Mouse (Mus musculus): ENCODE measurements around the gene Tomt. TPM values are rescaled to one million over a fixed set of nuclear protein-coding genes. Genes with fewer than 3 reads are reported as not detected.
A peak's percentile ranks its signal among the peaks of the same experiment; 100 is the strongest.

Gene Tomt
- polyA plus RNA-seq, 1 experiment from 2014 or later, result 0.61 TPM

DNA sequence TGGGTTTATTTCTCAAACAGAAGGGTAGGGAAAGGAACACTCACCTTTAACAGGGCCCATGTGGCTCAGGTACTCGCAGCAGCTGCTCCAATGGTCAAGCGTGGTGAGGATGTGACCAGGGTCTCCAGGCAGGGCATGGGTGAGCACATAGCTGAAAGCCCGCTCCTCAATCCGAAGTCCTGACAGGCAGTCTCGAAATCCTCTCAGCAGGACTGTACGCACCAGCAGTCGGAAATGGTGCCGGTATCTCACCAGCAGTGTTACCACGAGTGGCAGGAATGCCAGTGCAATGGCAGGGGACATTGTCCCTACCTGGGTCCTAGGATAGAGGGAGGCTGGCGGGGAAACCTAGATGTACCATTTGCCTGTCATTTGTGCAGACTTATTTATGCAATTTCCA lies 4.2 kb downstream of the Tomt start:
- H3K9ac ChIP-seq, result no peak overlapping the region
- H3K4me3 ChIP-seq, result no peak overlapping the region
- peaks cover 10% of the 10 kb centered on the region for H3K4me1 ChIP-seq
- ATAC-seq (ENCODE audit: insufficient number of reproducible peaks, insufficient read depth, low FRiP score, low TSS enrichment), result no peak
- H3K9me3 ChIP-seq, result no peaks in the 10 kb centered on the region
- H3K27me3 ChIP-seq, result no peaks in the 10 kb centered on the region
- no peaks in the 10 kb centered on the region for H3K36me3 ChIP-seq
- 93% methylated on average over 10 of the region's 10 CpGs for WGBS
- no peak overlapping the region for H3K27ac ChIP-seq
- no peak overlapping the region for H3K4me2 ChIP-seq (replicated peaks)

- no peak overlapping the region for H3K9ac ChIP-seq
- H3K4me2 ChIP-seq (replicated peaks), result no peak overlapping the region
- no peaks in the 10 kb centered on the region for H3K9me3 ChIP-seq
- ATAC-seq (ENCODE audit: insufficient number of reproducible peaks, insufficient read depth, low FRiP score, low TSS enrichment), result no peak
- no peak overlapping the region for H3K27ac ChIP-seq
- 0 out of 2 replicates have a peak, but pooled peaks cover 5% of the 10 kb centered on the region for H3K4me1 ChIP-seq
- H3K27me3 ChIP-seq, result no peaks in the 10 kb centered on the region
- no peak overlapping the region for H3K4me3 ChIP-seq
- no peaks in the 10 kb centered on the region for H3K36me3 ChIP-seq
- WGBS, result 87% methylated on average over 16 of the region's 16 CpGs
Measured at GRCm38 (mm10) chr7:101900331-101901097, 5.6 kb downstream of the Tomt start.

GRCm38 (mm10) chr7:101896104-101897066 lies 9.8 kb downstream of the Tomt start:
- peak overlapping the region; percentile 43 for H3K4me3 ChIP-seq
- peak overlapping the region; percentile 49 for H3K4me2 ChIP-seq (replicated peaks)
- peak; percentile 98 for ATAC-seq (ENCODE audit: insufficient number of reproducible peaks, insufficient read depth, low FRiP score, low TSS enrichment)
- H3K9ac ChIP-seq, result peak overlapping the region; percentile 56
- peak overlapping the region; percentile 84 for H3K27ac ChIP-seq
- H3K9me3 ChIP-seq, result no peaks in the 10 kb centered on the region
- WGBS, result under 1% methylated on average over 57 of the region's 57 CpGs
- no peaks in the 10 kb centered on the region for H3K27me3 ChIP-seq
- 0 out of 2 replicates have a peak, but pooled peaks cover 5% of the 10 kb centered on the region for H3K4me1 ChIP-seq
- no peaks in the 10 kb centered on the region for H3K36me3 ChIP-seq

GRCm38 (mm10) chr7:101895695-101896094 lies 10.5 kb downstream of the Tomt start:
- 0 out of 2 replicates have a peak, but pooled peaks cover 5% of the 10 kb centered on the region for H3K4me1 ChIP-seq
- ATAC-seq (ENCODE audit: insufficient number of reproducible peaks, insufficient read depth, low FRiP score, low TSS enrichment), result no peak
- peak overlapping the region; percentile 47; the same call in 1 of the 2 replicates for H3K9ac ChIP-seq
- 36% methylated on average over 9 of the region's 9 CpGs for WGBS
- peak overlapping the region; percentile 39 for H3K4me2 ChIP-seq (replicated peaks)
- no peaks in the 10 kb centered on the region for H3K9me3 ChIP-seq
- no peaks in the 10 kb centered on the region for H3K36me3 ChIP-seq
- no peaks in the 10 kb centered on the region for H3K27me3 ChIP-seq
- H3K27ac ChIP-seq, result peak overlapping the region; percentile 67
- peak overlapping the region; percentile 43 for H3K4me3 ChIP-seq

DNA sequence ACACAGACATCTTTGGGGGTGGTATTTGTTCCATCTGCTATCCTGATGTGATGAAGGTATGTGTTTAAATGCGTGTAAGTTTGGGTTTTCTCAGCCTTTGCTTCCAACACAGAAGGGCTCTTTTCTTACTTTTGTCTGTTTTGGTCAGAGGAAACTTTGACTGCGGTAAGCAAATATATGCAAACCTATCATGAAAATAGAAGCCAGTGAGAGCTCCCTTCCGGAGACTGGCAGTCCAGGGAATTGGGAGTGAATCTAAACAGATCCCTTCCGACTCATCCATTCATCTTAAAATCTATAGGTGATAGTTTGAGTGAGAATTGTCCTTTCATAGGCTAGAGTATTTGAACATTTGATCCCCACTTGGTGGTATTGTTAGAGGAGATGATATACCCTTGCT lies 17.7 kb downstream of the Tomt start:
- ATAC-seq (ENCODE audit: insufficient number of reproducible peaks, insufficient read depth, low FRiP score, low TSS enrichment), result no peak
- Histone ChIP-seq H3K4me2 (replicated peaks) (no peak overlapping the region), H3K36me3 (no peaks in the 10 kb centered on the region), H3K9me3 (no peaks in the 10 kb centered on the region), H3K27ac (no peak overlapping the region), H3K4me3 (no peak overlapping the region), H3K27me3 (no peaks in the 10 kb centered on the region), H3K9ac (no peak overlapping the region), H3K4me1 (no peaks in the 10 kb centered on the region)
- 76% methylated on average over 4 of the region's 4 CpGs for WGBS

GRCm38 (mm10) chr7:101886274-101886673 lies 19.9 kb downstream of the Tomt start:
- H3K4me1 ChIP-seq, result no peaks in the 10 kb centered on the region
- H3K27ac ChIP-seq, result no peak overlapping the region
- no peaks in the 10 kb centered on the region for H3K27me3 ChIP-seq
- 89% methylated on average over 6 of the region's 6 CpGs for WGBS
- H3K9me3 ChIP-seq, result no peaks in the 10 kb centered on the region
- no peak overlapping the region for H3K4me3 ChIP-seq
- no peaks in the 10 kb centered on the region for H3K36me3 ChIP-seq
- H3K9ac ChIP-seq, result no peak overlapping the region
- no peak for ATAC-seq (ENCODE audit: insufficient number of reproducible peaks, insufficient read depth, low FRiP score, low TSS enrichment)
- no peak overlapping the region for H3K4me2 ChIP-seq (replicated peaks)

DNA sequence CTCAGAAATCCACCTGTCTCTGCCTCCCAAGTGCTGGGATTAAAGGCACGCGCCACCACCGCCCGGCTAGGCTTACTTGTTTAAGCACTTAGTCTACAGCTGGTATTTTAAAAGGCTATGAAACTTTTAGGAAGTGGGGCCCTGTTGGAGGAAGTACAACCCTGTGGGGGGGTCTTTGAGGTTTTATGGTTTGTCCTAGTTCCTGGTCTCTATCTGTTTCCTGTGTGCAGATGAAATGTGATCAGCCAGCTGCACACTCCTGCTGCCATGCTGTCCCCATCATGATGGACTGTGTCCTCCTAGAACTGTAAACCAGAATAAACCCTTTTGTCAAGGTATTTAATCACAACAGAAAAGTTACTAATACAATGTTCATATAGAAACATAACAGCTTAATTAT lies 22.0 kb downstream of the Tomt start:
- H3K9ac ChIP-seq, result no peak overlapping the region
- WGBS, result 95% methylated on average over 4 of the region's 4 CpGs
- H3K4me2 ChIP-seq (replicated peaks), result no peak overlapping the region
- H3K9me3 ChIP-seq, result no peaks in the 10 kb centered on the region
- no peak overlapping the region for H3K27ac ChIP-seq
- ATAC-seq (ENCODE audit: insufficient number of reproducible peaks, insufficient read depth, low FRiP score, low TSS enrichment), result no peak
- no peaks in the 10 kb centered on the region for H3K36me3 ChIP-seq
- H3K4me1 ChIP-seq, result no peaks in the 10 kb centered on the region
- H3K4me3 ChIP-seq, result no peak overlapping the region
- no peaks in the 10 kb centered on the region for H3K27me3 ChIP-seq

- no peak for ATAC-seq (ENCODE audit: insufficient number of reproducible peaks, insufficient read depth, low FRiP score, low TSS enrichment)
- no peak overlapping the region for H3K9ac ChIP-seq
- no peak overlapping the region for H3K4me3 ChIP-seq
- no peaks in the 10 kb centered on the region for H3K36me3 ChIP-seq
- H3K9me3 ChIP-seq, result no peaks in the 10 kb centered on the region
- no peak overlapping the region for H3K27ac ChIP-seq
- no peak overlapping the region for H3K4me2 ChIP-seq (replicated peaks)
- no peaks in the 10 kb centered on the region for H3K27me3 ChIP-seq
- H3K4me1 ChIP-seq, result no peaks in the 10 kb centered on the region
- WGBS, result 67% methylated on average over 9 of the region's 9 CpGs
Measured at GRCm38 (mm10) chr7:101882413-101883154, 23.6 kb downstream of the Tomt start.

- no peaks in the 10 kb centered on the region for H3K36me3 ChIP-seq
- no peak overlapping the region for H3K27ac ChIP-seq
- H3K9ac ChIP-seq, result no peak overlapping the region
- H3K4me3 ChIP-seq, result no peak overlapping the region
- H3K27me3 ChIP-seq, result no peaks in the 10 kb centered on the region
- H3K4me1 ChIP-seq, result no peaks in the 10 kb centered on the region
- ATAC-seq (ENCODE audit: insufficient number of reproducible peaks, insufficient read depth, low FRiP score, low TSS enrichment), result no peak
- no peak overlapping the region for H3K4me2 ChIP-seq (replicated peaks)
- WGBS, result 81% methylated on average over 4 of the region's 4 CpGs
- no peaks in the 10 kb centered on the region for H3K9me3 ChIP-seq
Measured at GRCm38 (mm10) chr7:101880855-101881254, 25.3 kb downstream of the Tomt start.

DNA sequence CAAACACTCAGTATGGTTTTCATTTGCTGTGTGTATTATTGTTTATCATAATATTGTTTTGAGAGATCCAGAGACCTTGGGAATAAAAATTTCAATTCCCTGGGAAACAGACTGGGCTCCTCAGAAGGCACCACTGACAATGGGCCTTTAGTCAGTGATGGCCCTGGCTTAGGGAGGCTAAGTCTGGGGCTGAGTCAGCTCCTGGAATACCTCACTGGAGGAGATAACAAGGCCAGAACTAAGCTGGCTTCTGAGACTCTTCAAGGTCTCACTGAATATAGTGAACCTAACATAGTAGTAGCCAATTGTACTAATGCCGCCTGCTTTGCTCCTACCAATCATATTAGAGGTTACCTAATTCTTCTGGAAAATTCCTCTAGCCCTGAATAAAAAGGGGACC lies 30.2 kb downstream of the Tomt start:
- no peak overlapping the region for H3K27ac ChIP-seq
- no peak overlapping the region for H3K4me2 ChIP-seq (replicated peaks)
- H3K9me3 ChIP-seq, result no peaks in the 10 kb centered on the region
- no peak overlapping the region for H3K9ac ChIP-seq
- no peaks in the 10 kb centered on the region for H3K4me1 ChIP-seq
- no peak for ATAC-seq (ENCODE audit: insufficient number of reproducible peaks, insufficient read depth, low FRiP score, low TSS enrichment)
- no peaks in the 10 kb centered on the region for H3K27me3 ChIP-seq
- WGBS, result 95% methylated on average over 1 of the region's 1 CpGs
- H3K36me3 ChIP-seq, result no peaks in the 10 kb centered on the region
- H3K4me3 ChIP-seq, result no peak overlapping the region

DNA sequence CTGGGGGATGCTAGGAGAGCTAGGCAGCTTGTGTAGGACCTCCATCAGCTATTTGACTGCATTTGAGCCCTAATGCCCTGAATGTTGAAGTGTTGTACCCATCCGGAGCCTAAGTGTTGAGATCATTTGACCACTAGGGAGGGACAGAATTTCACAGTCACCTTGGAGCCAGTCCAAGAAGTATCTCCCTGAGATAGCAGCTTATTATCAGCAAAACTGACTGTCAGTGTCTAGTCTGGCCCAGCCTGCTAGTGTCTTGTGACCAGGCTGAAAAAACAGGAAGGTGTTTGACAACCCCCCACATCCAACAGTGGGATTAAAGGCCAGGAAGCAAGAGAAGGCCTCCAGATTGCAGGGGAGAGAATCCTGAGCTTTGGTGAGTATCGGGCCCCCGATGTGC lies 34.9 kb downstream of the Tomt start:
- H3K27me3 ChIP-seq, result no peaks in the 10 kb centered on the region
- no peak overlapping the region for H3K9ac ChIP-seq
- no peak overlapping the region for H3K4me2 ChIP-seq (replicated peaks)
- ATAC-seq (ENCODE audit: insufficient number of reproducible peaks, insufficient read depth, low FRiP score, low TSS enrichment), result no peak
- H3K4me1 ChIP-seq, result no peaks in the 10 kb centered on the region
- no peaks in the 10 kb centered on the region for H3K36me3 ChIP-seq
- WGBS, result 83% methylated on average over 3 of the region's 3 CpGs
- H3K9me3 ChIP-seq, result no peaks in the 10 kb centered on the region
- H3K4me3 ChIP-seq, result no peak overlapping the region
- H3K27ac ChIP-seq, result no peak overlapping the region
